Mouse (Mus musculus) liver, embryonic 11.5 days (tissue): ENCODE measurements around the gene Irf9. TPM values are rescaled to one million over a fixed set of nuclear protein-coding genes. Genes with fewer than 3 reads are reported as not detected.

ENCODE experiments used
- ATAC-seq: fragments of 200-750 bp; cut with Nextera tagmentation; replicated peaks from 2 replicates; pipeline ENCODE4 v1.8.0; 2017; ENCODE audit warnings: moderate number of reproducible peaks, mild to moderate bottlenecking, moderate TSS enrichment, moderate library complexity; ENCODE audit not compliant: low FRiP score
- DNase-seq: peaks from one replicate; pipeline ENCODE4 v3.0.0-alpha.2; 2017; ENCODE audit warnings: low spot score
- H3K27ac ChIP-seq: fragments of 300-500 bp; sonication (generic); 2 replicates; pipeline ENCODE4 v1.5.1; 2014; ENCODE audit warnings: mild to moderate bottlenecking, low read depth, low read length, control low read depth
- H3K27me3 ChIP-seq: fragments of 300-500 bp; sonication (generic); replicated peaks from 2 replicates; pipeline ENCODE4 v1.6.1; 2014; ENCODE audit warnings: low read length, mixed read lengths; ENCODE audit not compliant: control insufficient read depth, insufficient read depth
- H3K36me3 ChIP-seq: fragments of 300-500 bp; sonication (generic); 2 replicates; pipeline ENCODE4 v1.6.1; 2014; ENCODE audit warnings: mild to moderate bottlenecking, low read length, moderate library complexity, mixed read lengths; ENCODE audit not compliant: control insufficient read depth, insufficient read depth
- H3K4me1 ChIP-seq: fragments of 300-500 bp; sonication (generic); replicated peaks from 2 replicates; pipeline ENCODE4 v1.6.1; 2014; ENCODE audit warnings: low read length, mixed read lengths; ENCODE audit not compliant: control insufficient read depth, insufficient read depth
- H3K4me2 ChIP-seq: fragments of 300-500 bp; sonication (generic); 2 replicates; pipeline ENCODE4 v1.6.1; 2014; ENCODE audit warnings: mild to moderate bottlenecking, control low read depth, moderate library complexity
- H3K4me3 ChIP-seq: fragments of 300-500 bp; sonication (generic); 2 replicates; pipeline ENCODE4 v1.5.1; 2014; ENCODE audit warnings: low read depth, low read length, control low read depth
- H3K9ac ChIP-seq: fragments of 300-500 bp; sonication (generic); 2 replicates; pipeline ENCODE4 v1.6.1; 2014; ENCODE audit warnings: low read depth, low read length, control low read depth
- H3K9me3 ChIP-seq: fragments of 300-500 bp; sonication (generic); 2 replicates; pipeline ENCODE4 v1.6.1; 2016; ENCODE audit warnings: low read length, inconsistent platforms, mixed read lengths; ENCODE audit not compliant: control insufficient read depth
- WGBS: fragments of 180-500 bp; shearing (Covaris S2); extraction: QIAGEN DNeasy Blood & Tissue Kit; methylation state at CpG from one replicate; pipeline ENCODE4 v1.1.7; 2014; 5-methylcytosine and 5-hydroxymethylcytosine counted together
- polyA plus RNA-seq: library from polyadenylated mRNA; unstranded; fragments of >200 nt; fragmentation: Nextera tagmentation; extraction: Ambion mirVana; gene quantifications from 2 replicates; pipeline ENCODE4 v1.2.1, GENCODE M21; 2014

The Irf9 gene
- polyA plus RNA-seq, 1 experiment from 2014 or later, result 13.0 TPM

- Histone ChIP-seq H3K27ac (no peak overlapping the region), H3K4me1 (peaks cover 19% of the 10 kb centered on the region), H3K4me3 (peak overlapping the region; percentile 68; the same call in 1 of the 2 replicates), H3K36me3 (peaks cover 24% of the 10 kb centered on the region), H3K4me2 (no peak overlapping the region; the same call in 1 of the 2 replicates), H3K9ac (no peak overlapping the region), H3K27me3 (no peaks in the 10 kb centered on the region), H3K9me3 (no peaks in the 10 kb centered on the region)
- ATAC-seq (no peak), DNase-seq (no peak)
- 87% methylated on average over 10 of the region's 10 CpGs for WGBS
These were observed 41.5 kb upstream of the Irf9 start for GRCm38 (mm10) chr14:55561860-55562259.

- peaks cover 31% of the 10 kb centered on the region for H3K36me3 ChIP-seq
- 85% methylated on average over 11 of the region's 11 CpGs for WGBS
- H3K9me3 ChIP-seq, result no peaks in the 10 kb centered on the region
- H3K4me3 ChIP-seq, result no peak overlapping the region
- H3K4me2 ChIP-seq, result no peak overlapping the region
- peaks cover 12% of the 10 kb centered on the region for H3K4me1 ChIP-seq
- H3K9ac ChIP-seq, result no peak overlapping the region
- DNase-seq (no peak), ATAC-seq (no peak)
- H3K27me3 ChIP-seq, result no peaks in the 10 kb centered on the region
- H3K27ac ChIP-seq, result no peak overlapping the region
These were observed 40.1 kb upstream of the Irf9 start for GRCm38 (mm10) chr14:55563249-55563648.

- ATAC-seq, result no peak
- no peak for DNase-seq
- Histone ChIP-seq H3K9ac (no peak overlapping the region), H3K36me3 (peaks cover 42% of the 10 kb centered on the region), H3K27ac (no peak overlapping the region), H3K4me1 (peaks cover 7% of the 10 kb centered on the region), H3K9me3 (no peaks in the 10 kb centered on the region), H3K4me2 (no peak overlapping the region), H3K27me3 (no peaks in the 10 kb centered on the region), H3K4me3 (no peak overlapping the region)
- WGBS, result 83% methylated on average over 3 of the region's 3 CpGs
These were observed 37.6 kb upstream of the Irf9 start for GRCm38 (mm10) chr14:55565748-55566147.

- H3K36me3 ChIP-seq, result peaks cover 42% of the 10 kb centered on the region
These were observed 35.9 kb upstream of the Irf9 start for GRCm38 (mm10) chr14:55567496-55567895.

GRCm38 (mm10) chr14:55570588-55570987, 32.8 kb upstream of the Irf9 start:
- peaks cover 4% of the 10 kb centered on the region; the same call in 1 of the 2 replicates for H3K4me1 ChIP-seq

More at GRCm38 (mm10) chr14:55567496-55567895, 35.9 kb upstream of the Irf9 start:
- Histone ChIP-seq H3K4me1 (no peaks in the 10 kb centered on the region), H3K4me3 (no peak overlapping the region), H3K9ac (no peak overlapping the region), H3K27ac (no peak overlapping the region), H3K27me3 (no peaks in the 10 kb centered on the region), H3K9me3 (no peaks in the 10 kb centered on the region), H3K4me2 (no peak overlapping the region)
- ATAC-seq, result no peak
- 87% methylated on average over 3 of the region's 3 CpGs for WGBS
- no peak for DNase-seq

GRCm38 (mm10) chr14:55571760-55572159, 31.6 kb upstream of the Irf9 start:
- Histone ChIP-seq H3K36me3 (peaks cover 19% of the 10 kb centered on the region), H3K4me1 (peaks cover 4% of the 10 kb centered on the region; the same call in 1 of the 2 replicates), H3K4me3 (no peak overlapping the region), H3K4me2 (no peak overlapping the region), H3K9ac (no peak overlapping the region), H3K9me3 (no peaks in the 10 kb centered on the region), H3K27me3 (no peaks in the 10 kb centered on the region), H3K27ac (no peak overlapping the region)
- ATAC-seq, result no peak
- no peak for DNase-seq

More at GRCm38 (mm10) chr14:55570588-55570987, 32.8 kb upstream of the Irf9 start:
- Histone ChIP-seq H3K9me3 (no peaks in the 10 kb centered on the region), H3K36me3 (peaks cover 31% of the 10 kb centered on the region), H3K4me3 (no peak overlapping the region), H3K27me3 (no peaks in the 10 kb centered on the region), H3K27ac (no peak overlapping the region), H3K4me2 (no peak overlapping the region), H3K9ac (no peak overlapping the region)
- ATAC-seq, result no peak
- WGBS, result 83% methylated on average over 2 of the region's 2 CpGs
- no peak for DNase-seq

GRCm38 (mm10) chr14:55575302-55575701, 28.1 kb upstream of the Irf9 start, which contains the start of gene Fitm1:
TSS of gene Fitm1 (plus strand) at chr14:55575617.
- peak within 1 kb of the TSS; percentile 7; the same call in 1 of the 2 replicates for H3K9ac ChIP-seq
- H3K27me3 ChIP-seq, result no peaks in the 10 kb centered on the region
- no peak for ATAC-seq
- 53% methylated on average over 8 of the region's 8 CpGs for WGBS
- H3K9me3 ChIP-seq, result no peaks in the 10 kb centered on the region
- peaks cover 12% of the 10 kb centered on the region; the same call in 1 of the 2 replicates for H3K4me1 ChIP-seq
- no peaks in the 10 kb centered on the region; the same call in 1 of the 2 replicates for H3K36me3 ChIP-seq
- no peak within 1 kb of the TSS for H3K4me3 ChIP-seq
- H3K4me2 ChIP-seq, result peak within 1 kb of the TSS; percentile 4; the same call in 1 of the 2 replicates
- H3K27ac ChIP-seq, result no peak within 1 kb of the TSS
- DNase-seq, result no peak

GRCm38 (mm10) chr14:55575711-55576110, 27.7 kb upstream of the Irf9 start:
- Histone ChIP-seq H3K9me3 (no peaks in the 10 kb centered on the region), H3K27ac (no peak overlapping the region), H3K4me2 (peak overlapping the region; percentile 4; the same call in 1 of the 2 replicates), H3K9ac (no peak overlapping the region), H3K27me3 (no peaks in the 10 kb centered on the region), H3K36me3 (peaks cover 4% of the 10 kb centered on the region; the same call in 1 of the 2 replicates), H3K4me3 (no peak overlapping the region), H3K4me1 (peaks cover 12% of the 10 kb centered on the region; the same call in 1 of the 2 replicates)
- no peak for DNase-seq
- ATAC-seq, result no peak
- 65% methylated on average over 13 of the region's 13 CpGs for WGBS

GRCm38 (mm10) chr14:55576376-55576775, 27.0 kb upstream of the Irf9 start:
- Histone ChIP-seq H3K9ac (no peak overlapping the region), H3K27ac (no peak overlapping the region), H3K27me3 (no peaks in the 10 kb centered on the region), H3K4me2 (no peak overlapping the region), H3K9me3 (no peaks in the 10 kb centered on the region), H3K4me3 (no peak overlapping the region), H3K36me3 (peaks cover 6% of the 10 kb centered on the region; the same call in 1 of the 2 replicates), H3K4me1 (peaks cover 12% of the 10 kb centered on the region; the same call in 1 of the 2 replicates)
- no peak for ATAC-seq
- no peak for DNase-seq
- 76% methylated on average over 16 of the region's 16 CpGs for WGBS
